Mouse (Mus musculus): ENCODE data around the gene Myo15b. TPM values are rescaled to one million over a fixed set of nuclear protein-coding genes. Genes with fewer than 3 reads are reported as not detected.

Myo15b gene
- total and polyA plus RNA-seq, 3 experiments = 0.05 to 0.29 TPM; not detected in 1

- H3K9ac ChIP-seq (ENCODE audit: low read depth, low read length) = no peak overlapping the region
- H3K36me3 ChIP-seq (ENCODE audit: control insufficient read depth, insufficient read depth, low read length) = no peaks in the 10 kb centered on the region
- DNase-seq = peak; percentile 33 to 54
- no peaks in the 10 kb centered on the region for H3K27me3 ChIP-seq (ENCODE audit: control insufficient read depth, insufficient read depth, low read length)
- intact Hi-C loops (cut with DNase I) = loop anchor here (2.0 kb wide), 1 partner anchor 21 kb away; the partner anchor contains the start of gene Smim5
- H3K4me3 ChIP-seq = no peak overlapping the region
- WGBS = 29% methylated on average over 6 of the region's 6 CpGs
- TF ChIP-seq CTCF (IDR thresholded peaks at IDR 0.05) (peak; percentile 86), POLR2A (IDR thresholded peaks at IDR 0.05; ENCODE audit: insufficient read depth, low read depth, low read length) (no peak)
- H3K79me2 ChIP-seq (replicated peaks; ENCODE audit: control insufficient read depth, insufficient read depth, low read length) = no peaks in the 10 kb centered on the region
- no peak overlapping the region for H3K27ac ChIP-seq
- H3K4me1 ChIP-seq (ENCODE audit: control insufficient read depth, insufficient read depth, low read length) = no peaks in the 10 kb centered on the region
Measured at GRCm38 (mm10) chr11:115920110-115920818, 62.1 kb downstream of the Myo15b start.

- intact Hi-C loops (cut with DNase I) = loop anchor here (2.0 kb wide), 1 partner anchor 23 kb away; the partner anchor contains the start of gene Smim5
- no peaks in the 10 kb centered on the region for H3K36me3 ChIP-seq (ENCODE audit: control insufficient read depth, insufficient read depth, low read length)
- no peaks in the 10 kb centered on the region for H3K4me1 ChIP-seq (ENCODE audit: control insufficient read depth, insufficient read depth, low read length)
- H3K9ac ChIP-seq (ENCODE audit: low read depth, low read length) = no peak overlapping the region
- no peak for TF ChIP-seq EP300 (IDR thresholded peaks at IDR 0.05; ENCODE audit: insufficient read depth, low read depth, low read length)
- TF ChIP-seq POLR2A (IDR thresholded peaks at IDR 0.05; ENCODE audit: insufficient read depth, low read depth, low read length) = no peak
- no peaks in the 10 kb centered on the region for H3K27me3 ChIP-seq (ENCODE audit: control insufficient read depth, insufficient read depth, low read length)
- no peak for DNase-seq
- no peaks in the 10 kb centered on the region for H3K79me2 ChIP-seq (replicated peaks; ENCODE audit: control insufficient read depth, insufficient read depth, low read length)
- no peak overlapping the region for H3K27ac ChIP-seq
- H3K4me3 ChIP-seq = no peak overlapping the region
- WGBS = 96% methylated on average over 1 of the region's 1 CpGs
Measured at GRCm38 (mm10) chr11:115921986-115922385, 63.8 kb downstream of the Myo15b start.

GRCm38 (mm10) chr11:115929031-115929430, 70.8 kb downstream of the Myo15b start:
- no peaks in the 10 kb centered on the region for H3K79me2 ChIP-seq (replicated peaks; ENCODE audit: control insufficient read depth, insufficient read depth, low read length)
- H3K4me1 ChIP-seq (ENCODE audit: control insufficient read depth, insufficient read depth, low read length) = peaks cover 2% of the 10 kb centered on the region
- no peaks in the 10 kb centered on the region for H3K27me3 ChIP-seq (ENCODE audit: control insufficient read depth, insufficient read depth, low read length)
- no peak overlapping the region for H3K27ac ChIP-seq
- no peak overlapping the region for H3K9ac ChIP-seq (ENCODE audit: low read depth, low read length)
- no peak overlapping the region for H3K4me3 ChIP-seq
- intact Hi-C loops (cut with DNase I) = no loop called here
- no peak for TF ChIP-seq POLR2A (IDR thresholded peaks at IDR 0.05; ENCODE audit: insufficient read depth, low read depth, low read length)
- no peak for TF ChIP-seq EP300 (IDR thresholded peaks at IDR 0.05; ENCODE audit: insufficient read depth, low read depth, low read length)
- TF ChIP-seq CTCF (IDR thresholded peaks at IDR 0.05) = no peak
- peak in 1 of 2 experiments; percentile 27 for DNase-seq
- H3K36me3 ChIP-seq (ENCODE audit: control insufficient read depth, insufficient read depth, low read length) = peaks cover under 1% of the 10 kb centered on the region; the same call in 1 of the 2 replicates
- 84% methylated on average over 8 of the region's 8 CpGs for WGBS

- DNase-seq = no peak
- H3K36me3 ChIP-seq (ENCODE audit: control insufficient read depth, insufficient read depth, low read length) = peaks cover 6% of the 10 kb centered on the region; the same call in 1 of the 2 replicates
- no peak overlapping the region for H3K9ac ChIP-seq (ENCODE audit: low read depth, low read length)
- no peak overlapping the region for H3K4me3 ChIP-seq
- intact Hi-C loops (cut with DNase I) = loop anchor here (10.0 kb wide), 1 partner anchor 205 kb away; the partner anchor contains the start of genes Mrpl38 and Trim65
- H3K79me2 ChIP-seq (replicated peaks; ENCODE audit: control insufficient read depth, insufficient read depth, low read length) = peaks cover 2% of the 10 kb centered on the region; the same call in 1 of the 2 replicates
- no peak overlapping the region for H3K27ac ChIP-seq
- no peaks in the 10 kb centered on the region for H3K27me3 ChIP-seq (ENCODE audit: control insufficient read depth, insufficient read depth, low read length)
- H3K4me1 ChIP-seq (ENCODE audit: control insufficient read depth, insufficient read depth, low read length) = peaks cover 3% of the 10 kb centered on the region
- 64% methylated on average over 3 of the region's 3 CpGs for WGBS
- TF ChIP-seq EP300 (IDR thresholded peaks at IDR 0.05; ENCODE audit: insufficient read depth, low read depth, low read length) (no peak), POLR2A (IDR thresholded peaks at IDR 0.05; ENCODE audit: insufficient read depth, low read depth, low read length) (no peak), CTCF (IDR thresholded peaks at IDR 0.05) (no peak)
Measured at GRCm38 (mm10) chr11:115929818-115930217, 71.6 kb downstream of the Myo15b start.

GRCm38 (mm10) chr11:115931235-115931634, 73.0 kb downstream of the Myo15b start:
- H3K27ac ChIP-seq = no peak overlapping the region
- H3K4me1 ChIP-seq (ENCODE audit: control insufficient read depth, insufficient read depth, low read length) = peaks cover 3% of the 10 kb centered on the region
- no peak overlapping the region for H3K9ac ChIP-seq (ENCODE audit: low read depth, low read length)
- TF ChIP-seq CTCF (IDR thresholded peaks at IDR 0.05) (no peak), POLR2A (IDR thresholded peaks at IDR 0.05; ENCODE audit: insufficient read depth, low read depth, low read length) (no peak), EP300 (IDR thresholded peaks at IDR 0.05; ENCODE audit: insufficient read depth, low read depth, low read length) (no peak)
- H3K79me2 ChIP-seq (replicated peaks; ENCODE audit: control insufficient read depth, insufficient read depth, low read length) = peaks cover 2% of the 10 kb centered on the region; the same call in 1 of the 2 replicates
- 56% methylated on average over 3 of the region's 3 CpGs for WGBS
- H3K4me3 ChIP-seq = no peak overlapping the region
- H3K36me3 ChIP-seq (ENCODE audit: control insufficient read depth, insufficient read depth, low read length) = peaks cover 6% of the 10 kb centered on the region; the same call in 1 of the 2 replicates
- no peaks in the 10 kb centered on the region for H3K27me3 ChIP-seq (ENCODE audit: control insufficient read depth, insufficient read depth, low read length)
- intact Hi-C loops (cut with DNase I) = loop anchor here (10.0 kb wide), 1 partner anchor 204 kb away; the partner anchor contains the start of genes Mrpl38 and Trim65
- DNase-seq = no peak
